Mouse (Mus musculus) layer of hippocampus, postnatal 10 days (tissue): ENCODE measurements at regions not wholly inside any gene's neighbourhood (a gene's known extent, or its start where the extent isn't known, plus 50 kb on each side); places are given as distances from the start of the nearest gene placed in this dataset.

Source experiments
- DNase-seq, 2 experiments: peaks; one replicate each; pipeline ENCODE4 v3.0.0; 2021; ENCODE audit warnings: low spot score in 2 of 2

GRCm38 (mm10) chr9:116232386-116232785, 57.2 kb upstream of the Tgfbr2 start:
- DNase-seq, result no peak

GRCm38 (mm10) chr9:116231351-116232311, 56.5 kb upstream of the Tgfbr2 start:
- no peak for DNase-seq

GRCm38 (mm10) chr9:116230346-116230745, 55.2 kb upstream of the Tgfbr2 start:
- no peak for DNase-seq

GRCm38 (mm10) chr9:116228443-116228842, 53.3 kb upstream of the Tgfbr2 start:
- no peak for DNase-seq

- no peak for DNase-seq
Observed at GRCm38 (mm10) chr9:116227738-116228137, 52.6 kb upstream of the Tgfbr2 start.
